Mouse (Mus musculus): ENCODE measurements around the gene Iqschfp. TPM values are rescaled to one million over a fixed set of nuclear protein-coding genes. Genes with fewer than 3 reads are reported as not detected.

Gene Iqschfp
- polyA plus RNA-seq, 1 experiment from 2014 or later, result 2.5 TPM

- Histone ChIP-seq H3K27me3 (no peaks in the 10 kb centered on the region), H3K4me1 (0 out of 2 replicates have a peak, but pooled peaks cover 5% of the 10 kb centered on the region), H3K27ac (no peak overlapping the region), H3K4me3 (replicated peaks) (no peak overlapping the region), H3K9me3 (no peaks in the 10 kb centered on the region), H3K9ac (no peak overlapping the region), H3K36me3 (replicated peaks) (no peaks in the 10 kb centered on the region), H3K4me2 (no peak overlapping the region)
- ATAC-seq (ENCODE audit: low FRiP score), result peak; percentile 75; the same call in 1 of the 2 replicates
- 41% methylated on average over 2 of the region's 2 CpGs for WGBS
These were observed 542.9 kb downstream of the Iqschfp start for GRCm38 (mm10) chr3:68434897-68435296.

GRCm38 (mm10) chr3:68448480-68448879 is 556.4 kb downstream of the Iqschfp start:
- Histone ChIP-seq H3K27ac (no peak overlapping the region), H3K36me3 (replicated peaks) (no peaks in the 10 kb centered on the region), H3K4me3 (replicated peaks) (no peak overlapping the region), H3K4me1 (no peaks in the 10 kb centered on the region; the same call in 1 of the 2 replicates), H3K4me2 (no peak overlapping the region), H3K27me3 (no peaks in the 10 kb centered on the region), H3K9ac (no peak overlapping the region), H3K9me3 (no peaks in the 10 kb centered on the region)
- WGBS, result 83% methylated on average over 2 of the region's 2 CpGs
- ATAC-seq (ENCODE audit: low FRiP score), result no peak

GRCm38 (mm10) chr3:68451634-68452033 is 559.6 kb downstream of the Iqschfp start:
- H3K27ac ChIP-seq, result no peak overlapping the region
- no peaks in the 10 kb centered on the region; the same call in 1 of the 2 replicates for H3K4me1 ChIP-seq
- no peaks in the 10 kb centered on the region for H3K36me3 ChIP-seq (replicated peaks)
- no peaks in the 10 kb centered on the region for H3K27me3 ChIP-seq
- no peak overlapping the region for H3K4me2 ChIP-seq
- H3K4me3 ChIP-seq (replicated peaks), result no peak overlapping the region
- WGBS, result 97% methylated on average over 1 of the region's 1 CpGs
- H3K9me3 ChIP-seq, result no peaks in the 10 kb centered on the region
- no peak overlapping the region for H3K9ac ChIP-seq
- no peak for ATAC-seq (ENCODE audit: low FRiP score)

GRCm38 (mm10) chr3:68453266-68453665 is 561.2 kb downstream of the Iqschfp start:
- H3K27ac ChIP-seq, result no peak overlapping the region
- H3K27me3 ChIP-seq, result no peaks in the 10 kb centered on the region
- H3K36me3 ChIP-seq (replicated peaks), result no peaks in the 10 kb centered on the region
- H3K4me3 ChIP-seq (replicated peaks), result no peak overlapping the region
- H3K4me1 ChIP-seq, result no peaks in the 10 kb centered on the region; the same call in 1 of the 2 replicates
- WGBS, result 26% methylated on average over 5 of the region's 5 CpGs
- H3K9me3 ChIP-seq, result no peaks in the 10 kb centered on the region
- ATAC-seq (ENCODE audit: low FRiP score), result no peak
- H3K9ac ChIP-seq, result no peak overlapping the region
- H3K4me2 ChIP-seq, result no peak overlapping the region

- Histone ChIP-seq H3K9ac (no peak overlapping the region), H3K9me3 (no peaks in the 10 kb centered on the region), H3K4me3 (replicated peaks) (no peak overlapping the region), H3K4me2 (no peak overlapping the region), H3K4me1 (no peaks in the 10 kb centered on the region; the same call in 1 of the 2 replicates), H3K36me3 (replicated peaks) (no peaks in the 10 kb centered on the region), H3K27me3 (no peaks in the 10 kb centered on the region), H3K27ac (no peak overlapping the region)
- ATAC-seq (ENCODE audit: low FRiP score), result no peak
- WGBS, result 69% methylated on average over 10 of the region's 10 CpGs
These were observed 561.9 kb downstream of the Iqschfp start for GRCm38 (mm10) chr3:68453719-68454455.

GRCm38 (mm10) chr3:68466643-68467042 is 574.6 kb downstream of the Iqschfp start:
- 31% methylated on average over 5 of the region's 5 CpGs for WGBS
- Histone ChIP-seq H3K4me2 (no peak overlapping the region), H3K9ac (no peak overlapping the region), H3K27me3 (peaks cover 4% of the 10 kb centered on the region; the same call in 1 of the 2 replicates), H3K9me3 (no peaks in the 10 kb centered on the region), H3K36me3 (replicated peaks) (no peaks in the 10 kb centered on the region), H3K4me3 (replicated peaks) (no peak overlapping the region), H3K27ac (no peak overlapping the region), H3K4me1 (peaks cover 13% of the 10 kb centered on the region)
- ATAC-seq (ENCODE audit: low FRiP score), result no peak

- under 1% methylated on average over 10 of the region's 10 CpGs for WGBS
- peak overlapping the region; percentile 7; the same call in 1 of the 2 replicates for H3K4me3 ChIP-seq (replicated peaks)
- H3K27me3 ChIP-seq, result peaks cover 4% of the 10 kb centered on the region; the same call in 1 of the 2 replicates
- no peak overlapping the region for H3K27ac ChIP-seq
- no peak for ATAC-seq (ENCODE audit: low FRiP score)
- peak overlapping the region; percentile 45 for H3K4me2 ChIP-seq
- peak overlapping the region; percentile 17; the same call in 1 of the 2 replicates for H3K9ac ChIP-seq
- no peaks in the 10 kb centered on the region for H3K9me3 ChIP-seq
- H3K36me3 ChIP-seq (replicated peaks), result no peaks in the 10 kb centered on the region
- H3K4me1 ChIP-seq, result peaks cover 13% of the 10 kb centered on the region
These were observed 576.1 kb downstream of the Iqschfp start for GRCm38 (mm10) chr3:68467941-68468687.

GRCm38 (mm10) chr3:68469643-68470042 is 577.6 kb downstream of the Iqschfp start:
- H3K9me3 ChIP-seq, result no peaks in the 10 kb centered on the region
- ATAC-seq (ENCODE audit: low FRiP score), result no peak

GRCm38 (mm10) chr3:68470061-68470460 is 578.0 kb downstream of the Iqschfp start:
- Histone ChIP-seq H3K36me3 (replicated peaks) (no peaks in the 10 kb centered on the region), H3K27ac (no peak overlapping the region), H3K4me2 (no peak overlapping the region), H3K4me3 (replicated peaks) (no peak overlapping the region), H3K4me1 (peaks cover 13% of the 10 kb centered on the region), H3K9ac (no peak overlapping the region), H3K9me3 (no peaks in the 10 kb centered on the region), H3K27me3 (peaks cover 4% of the 10 kb centered on the region; the same call in 1 of the 2 replicates)
- WGBS, result 74% methylated on average over 3 of the region's 3 CpGs
- no peak for ATAC-seq (ENCODE audit: low FRiP score)

More at GRCm38 (mm10) chr3:68469643-68470042, 577.6 kb downstream of the Iqschfp start:
- H3K36me3 ChIP-seq (replicated peaks), result no peaks in the 10 kb centered on the region
- H3K27me3 ChIP-seq, result peaks cover 4% of the 10 kb centered on the region; the same call in 1 of the 2 replicates
- no peak overlapping the region for H3K9ac ChIP-seq
- 78% methylated on average over 1 of the region's 1 CpGs for WGBS
- H3K4me2 ChIP-seq, result no peak overlapping the region
- H3K4me3 ChIP-seq (replicated peaks), result no peak overlapping the region
- no peak overlapping the region for H3K27ac ChIP-seq
- H3K4me1 ChIP-seq, result peaks cover 13% of the 10 kb centered on the region

GRCm38 (mm10) chr3:68470622-68471021 is 578.6 kb downstream of the Iqschfp start:
- H3K9me3 ChIP-seq, result no peaks in the 10 kb centered on the region
- no peak overlapping the region for H3K4me2 ChIP-seq
- H3K27me3 ChIP-seq, result peaks cover 8% of the 10 kb centered on the region; the same call in 1 of the 2 replicates
- H3K4me1 ChIP-seq, result peaks cover 13% of the 10 kb centered on the region
- no peak overlapping the region for H3K9ac ChIP-seq
- ATAC-seq (ENCODE audit: low FRiP score), result no peak
- H3K4me3 ChIP-seq (replicated peaks), result no peak overlapping the region
- no peak overlapping the region for H3K27ac ChIP-seq
- no peaks in the 10 kb centered on the region for H3K36me3 ChIP-seq (replicated peaks)
- WGBS, result 61% methylated on average over 5 of the region's 5 CpGs

- H3K9me3 ChIP-seq, result no peaks in the 10 kb centered on the region
- no peak overlapping the region for H3K27ac ChIP-seq
- ATAC-seq (ENCODE audit: low FRiP score), result no peak
- no peaks in the 10 kb centered on the region for H3K36me3 ChIP-seq (replicated peaks)
- no peak overlapping the region for H3K4me2 ChIP-seq
- no peak overlapping the region for H3K4me3 ChIP-seq (replicated peaks)
- H3K27me3 ChIP-seq, result 0 out of 2 replicates have a peak, but pooled peaks cover 5% of the 10 kb centered on the region
- 91% methylated on average over 7 of the region's 7 CpGs for WGBS
- no peak overlapping the region for H3K9ac ChIP-seq
- H3K4me1 ChIP-seq, result no peaks in the 10 kb centered on the region
These were observed 584.3 kb downstream of the Iqschfp start for GRCm38 (mm10) chr3:68476336-68476735.

- 39% methylated on average over 2 of the region's 2 CpGs for WGBS
- H3K4me2 ChIP-seq, result no peak overlapping the region
- H3K9ac ChIP-seq, result no peak overlapping the region
- 0 out of 2 replicates have a peak, but pooled peaks cover 5% of the 10 kb centered on the region for H3K27me3 ChIP-seq
- H3K4me3 ChIP-seq (replicated peaks), result no peak overlapping the region
- no peaks in the 10 kb centered on the region for H3K4me1 ChIP-seq
- ATAC-seq (ENCODE audit: low FRiP score), result no peak
- no peak overlapping the region for H3K27ac ChIP-seq
- no peaks in the 10 kb centered on the region for H3K9me3 ChIP-seq
- H3K36me3 ChIP-seq (replicated peaks), result no peaks in the 10 kb centered on the region
These were observed 585.4 kb downstream of the Iqschfp start for GRCm38 (mm10) chr3:68477478-68477877.
